Mouse (Mus musculus): ENCODE data around the gene Tcf12.

Gene Tcf12

DNA sequence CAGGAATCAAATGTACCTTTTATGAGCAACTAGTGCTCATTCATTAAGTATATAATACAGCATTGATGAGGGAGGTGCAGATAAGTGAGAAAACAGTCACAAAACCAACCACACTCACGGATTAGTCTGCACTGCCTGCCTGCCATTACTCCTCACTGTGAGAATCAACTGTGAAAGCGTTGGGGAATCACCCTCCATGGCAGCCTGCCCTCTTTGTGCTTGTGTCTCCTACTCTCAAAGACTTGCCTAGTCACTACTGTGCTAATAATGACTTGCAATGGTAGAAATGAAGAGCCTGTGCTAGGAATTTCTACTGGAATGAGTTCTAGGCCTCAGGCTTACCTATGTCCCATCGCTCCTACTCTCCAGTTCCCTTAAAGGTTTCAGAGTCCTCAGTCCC is 233.8 kb downstream of the Tcf12 start:
- in situ Hi-C loops (cut with MboI; ENCODE audit: low pct_unique_long_range_greater_than_20kb in 1 of 2, low sequenced_read_pairs in 2 of 2, unreplicated experiment in 1 of 2), result no loop called here

DNA sequence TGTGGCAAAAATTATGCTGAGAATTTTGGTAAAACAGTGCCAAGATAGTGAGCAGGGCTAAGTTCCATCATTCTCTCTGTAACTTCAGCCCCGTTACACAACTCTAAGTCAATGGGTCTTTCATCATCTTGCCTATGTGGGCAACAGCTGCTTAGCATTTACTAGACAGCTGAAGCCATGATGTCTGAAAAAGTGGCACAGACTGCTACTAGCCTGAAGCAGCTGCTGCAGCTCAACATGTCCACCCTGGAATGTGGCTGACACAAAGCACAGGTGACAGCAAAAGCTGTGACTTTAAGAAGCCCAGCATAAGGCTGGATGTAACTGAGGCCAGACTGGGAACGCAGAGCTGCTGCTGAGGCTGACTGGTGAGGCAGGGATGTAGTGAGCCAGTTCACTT is 236.9 kb downstream of the Tcf12 start:
- in situ Hi-C loops (cut with MboI; ENCODE audit: low pct_unique_long_range_greater_than_20kb in 1 of 2, low sequenced_read_pairs in 2 of 2, unreplicated experiment in 1 of 2), result no loop called here

DNA sequence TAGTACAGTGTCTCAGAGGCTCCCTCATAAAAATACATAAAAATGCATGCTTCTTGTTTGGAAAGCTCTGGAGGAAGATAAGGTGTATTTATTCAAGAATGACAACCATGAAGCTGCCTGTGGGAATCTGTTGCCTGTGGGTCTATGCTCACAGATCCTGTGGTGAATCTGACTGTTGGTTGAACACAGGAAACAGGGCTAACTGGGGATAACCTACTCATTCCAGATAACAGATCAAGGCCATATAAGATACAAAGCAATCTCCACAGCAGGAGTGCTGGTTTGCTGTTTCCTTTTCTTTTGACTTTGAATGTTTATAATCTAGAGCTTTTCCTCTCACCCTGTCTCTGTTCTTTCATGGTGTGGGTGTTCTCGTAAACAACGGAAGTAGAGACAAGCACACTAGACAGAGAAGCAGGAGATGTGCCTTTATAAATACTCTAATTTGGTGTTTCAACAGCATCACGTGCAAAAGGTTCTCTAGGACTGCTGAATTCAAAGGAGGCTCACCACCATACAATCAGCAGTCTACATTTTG is 237.6 kb downstream of the Tcf12 start:
- in situ Hi-C loops (cut with MboI; ENCODE audit: low pct_unique_long_range_greater_than_20kb in 1 of 2, low sequenced_read_pairs in 2 of 2, unreplicated experiment in 1 of 2), result no loop called here

DNA sequence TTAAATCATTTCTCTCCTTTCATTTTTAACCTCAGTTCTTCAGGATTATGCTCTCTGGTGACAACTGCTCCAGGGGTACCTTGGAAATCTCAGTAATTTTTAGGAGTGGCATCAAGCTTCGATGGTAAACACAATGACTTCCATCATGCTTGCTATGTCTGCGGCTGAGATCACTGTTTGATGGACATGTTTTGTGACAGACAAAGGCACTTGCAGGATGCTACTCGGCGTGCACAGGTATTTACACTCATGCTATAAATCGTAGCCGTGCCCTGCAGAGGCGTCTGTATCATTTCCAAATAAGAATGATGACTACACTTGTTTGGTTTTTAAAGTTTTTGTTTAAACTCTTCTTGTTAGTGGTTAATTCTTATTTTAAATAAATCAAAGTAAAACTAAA is 248.3 kb downstream of the Tcf12 start:
- in situ Hi-C loops (cut with MboI; ENCODE audit: low pct_unique_long_range_greater_than_20kb in 1 of 2, low sequenced_read_pairs in 2 of 2, unreplicated experiment in 1 of 2), result no loop called here

DNA sequence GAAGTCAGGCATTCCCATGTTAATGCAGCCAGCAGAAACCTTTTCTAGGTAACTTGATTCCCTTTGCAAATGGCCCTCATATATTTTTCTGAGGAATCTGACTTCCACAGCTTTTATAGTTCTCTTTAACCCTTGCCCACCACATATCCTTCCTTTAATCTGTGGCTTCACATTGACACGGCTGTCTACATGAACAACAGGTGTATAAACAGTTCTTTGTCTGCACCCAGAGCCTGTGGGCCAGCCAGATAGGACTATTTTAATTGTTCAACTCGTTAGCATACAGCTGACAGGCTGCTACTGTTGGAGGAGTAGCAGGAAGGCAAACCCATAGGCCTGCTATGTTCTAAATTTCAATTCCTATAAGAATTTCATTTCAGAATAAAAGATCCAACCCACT is 250.0 kb downstream of the Tcf12 start:
- in situ Hi-C loops (cut with MboI; ENCODE audit: low pct_unique_long_range_greater_than_20kb in 1 of 2, low sequenced_read_pairs in 2 of 2, unreplicated experiment in 1 of 2), result no loop called here

DNA sequence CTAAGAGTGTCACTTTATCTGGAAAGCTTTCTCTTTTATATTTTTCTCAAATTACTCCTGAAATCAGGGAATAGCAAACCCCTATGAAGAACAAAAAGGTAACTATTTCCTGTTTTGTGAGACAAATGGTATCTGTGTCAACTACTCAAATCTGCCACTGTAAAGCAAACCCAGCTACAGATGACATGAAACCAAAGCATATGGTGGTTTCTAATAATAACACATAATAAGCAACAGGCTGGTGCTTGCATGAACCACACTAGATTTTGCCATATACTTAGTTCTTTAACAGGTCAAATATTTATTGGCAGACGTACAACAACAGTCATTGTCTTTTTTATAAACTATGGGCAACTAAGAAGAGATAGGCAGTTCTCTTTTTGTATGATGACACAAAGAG is 253.7 kb downstream of the Tcf12 start:
- in situ Hi-C loops (cut with MboI; ENCODE audit: low pct_unique_long_range_greater_than_20kb in 1 of 2, low sequenced_read_pairs in 2 of 2, unreplicated experiment in 1 of 2), result no loop called here

DNA sequence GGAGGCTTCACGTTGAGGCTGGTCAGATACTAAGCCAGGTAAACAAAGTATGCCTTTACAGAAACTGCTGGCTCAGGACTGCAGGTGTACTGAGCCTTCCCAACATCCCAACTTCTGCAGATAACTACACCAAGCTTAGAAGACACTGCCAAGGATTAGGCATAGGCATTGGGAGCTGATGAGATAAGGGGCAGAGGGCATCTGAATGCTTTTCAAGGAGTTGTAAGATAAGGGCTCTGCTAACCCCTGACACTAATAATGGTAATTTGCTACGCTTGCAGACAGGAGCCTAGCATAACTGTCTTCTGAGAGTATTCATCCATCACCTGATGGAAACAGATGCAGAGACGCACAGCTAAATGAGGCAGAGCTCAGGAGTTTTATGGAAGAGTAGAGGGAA is 257.8 kb downstream of the Tcf12 start:
- in situ Hi-C loops (cut with MboI; ENCODE audit: low pct_unique_long_range_greater_than_20kb in 1 of 2, low sequenced_read_pairs in 2 of 2, unreplicated experiment in 1 of 2), result no loop called here

DNA sequence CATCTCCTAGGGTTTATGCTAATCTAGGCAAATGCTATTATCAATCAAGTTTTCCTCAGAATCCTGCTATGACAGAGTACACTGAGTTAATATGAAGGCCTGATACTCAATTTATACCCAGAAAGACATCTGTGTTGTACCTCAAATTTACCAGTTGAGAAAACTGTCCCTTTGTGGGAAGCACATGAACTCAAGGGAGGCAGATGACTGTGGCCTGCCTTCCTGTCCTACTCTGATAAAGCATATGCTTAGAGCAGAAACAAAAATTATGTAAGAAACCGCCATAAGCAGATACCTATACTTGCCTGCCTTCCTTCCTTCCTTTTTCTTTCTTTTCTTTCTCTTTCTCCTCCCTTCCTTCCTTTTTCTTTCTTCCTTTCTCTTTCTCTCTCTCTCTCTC is 261.4 kb downstream of the Tcf12 start:
- in situ Hi-C loops (cut with MboI; ENCODE audit: low pct_unique_long_range_greater_than_20kb in 1 of 2, low sequenced_read_pairs in 2 of 2, unreplicated experiment in 1 of 2), result no loop called here

DNA sequence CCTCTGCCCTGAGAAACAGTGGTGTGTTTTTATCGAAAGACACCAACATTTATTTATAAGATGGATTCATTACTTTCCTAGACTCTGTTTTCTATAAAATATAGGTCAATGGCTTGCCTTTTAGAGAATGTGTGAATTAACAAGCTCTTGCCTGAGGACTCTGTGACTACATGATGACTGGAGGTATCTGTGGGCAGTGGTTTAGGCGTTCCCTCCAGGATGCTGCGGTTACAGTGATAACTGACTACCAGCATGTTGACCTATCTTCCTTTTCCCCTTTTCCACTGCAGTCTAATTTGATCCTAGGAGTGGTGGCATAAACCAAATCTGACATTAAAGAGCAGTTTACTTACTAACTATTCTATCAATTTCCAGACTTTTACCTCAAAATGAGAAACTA is 263.3 kb downstream of the Tcf12 start:
- in situ Hi-C loops (cut with MboI; ENCODE audit: low pct_unique_long_range_greater_than_20kb in 1 of 2, low sequenced_read_pairs in 2 of 2, unreplicated experiment in 1 of 2), result loop anchor here (10.0 to 25.0 kb wide), 3 partner anchors 339 to 564 kb away; no protein-coding TSS in a partner anchor

DNA sequence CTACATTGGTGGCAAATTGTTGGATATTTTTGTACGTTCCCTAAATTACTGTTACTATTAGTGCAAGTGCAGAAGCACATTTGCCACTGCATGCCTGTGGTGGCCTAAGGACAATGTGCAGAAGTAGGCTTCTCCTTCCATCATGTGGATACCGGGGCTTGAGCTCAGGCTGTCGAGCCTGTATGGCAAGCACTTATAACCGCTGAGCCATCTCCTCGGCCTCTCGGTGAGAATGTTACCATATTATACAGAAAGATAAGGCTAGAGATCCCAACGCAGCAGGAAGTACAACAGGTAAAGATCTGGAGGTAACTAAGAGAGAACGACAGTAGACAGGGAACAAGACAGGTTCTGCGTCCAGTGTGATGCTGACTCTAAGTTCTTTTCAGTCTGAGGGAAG is 263.8 kb downstream of the Tcf12 start:
- in situ Hi-C loops (cut with MboI; ENCODE audit: low pct_unique_long_range_greater_than_20kb in 1 of 2, low sequenced_read_pairs in 2 of 2, unreplicated experiment in 1 of 2), result loop anchor here (10.0 to 25.0 kb wide), 3 partner anchors 339 to 564 kb away; no protein-coding TSS in a partner anchor

DNA sequence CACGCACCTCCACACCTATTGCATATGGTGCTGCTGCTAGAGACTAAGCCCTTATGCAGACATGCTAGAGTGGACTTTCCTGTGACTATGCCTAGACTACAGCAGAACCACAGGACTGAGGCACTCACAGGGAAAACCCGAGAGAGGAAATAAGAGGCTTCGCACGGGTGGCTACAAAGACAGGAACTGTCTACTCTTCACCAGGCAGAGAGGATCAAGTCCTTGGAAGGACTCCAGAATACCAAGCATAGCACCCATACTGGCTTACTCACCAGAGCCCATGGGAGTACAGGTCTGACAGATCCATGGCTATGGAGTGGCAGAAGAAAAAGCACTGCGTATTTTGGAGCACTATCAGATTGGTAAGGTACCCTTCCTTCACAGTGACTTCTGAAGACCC is 269.8 kb downstream of the Tcf12 start:
- in situ Hi-C loops (cut with MboI; ENCODE audit: low pct_unique_long_range_greater_than_20kb in 1 of 2, low sequenced_read_pairs in 2 of 2, unreplicated experiment in 1 of 2), result loop anchor here (10.0 to 25.0 kb wide), 3 partner anchors 345 to 570 kb away; no protein-coding TSS in a partner anchor

DNA sequence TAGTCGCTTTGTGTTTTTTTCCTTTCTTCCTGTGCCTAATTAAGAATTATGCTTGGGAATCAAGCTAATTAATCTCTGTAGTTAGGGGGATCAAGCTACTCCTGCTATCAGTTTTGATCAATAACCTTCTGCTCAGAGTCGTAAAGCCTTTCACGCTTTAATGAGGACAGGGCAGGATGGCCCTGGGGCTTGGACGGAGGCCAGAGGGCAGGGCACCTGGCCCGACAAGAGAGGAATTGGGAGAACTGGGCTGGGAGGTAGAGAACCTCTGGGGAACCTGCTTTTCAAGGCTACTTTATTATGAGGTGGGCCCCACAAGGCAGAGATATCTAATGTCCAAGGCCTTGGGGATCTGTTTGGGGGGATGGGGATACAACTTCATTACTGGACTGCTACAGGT is 274.3 kb downstream of the Tcf12 start:
- in situ Hi-C loops (cut with MboI; ENCODE audit: low pct_unique_long_range_greater_than_20kb in 1 of 2, low sequenced_read_pairs in 2 of 2, unreplicated experiment in 1 of 2), result loop anchor here (25.0 kb wide), 2 partner anchors 350 to 575 kb away; no protein-coding TSS in a partner anchor

DNA sequence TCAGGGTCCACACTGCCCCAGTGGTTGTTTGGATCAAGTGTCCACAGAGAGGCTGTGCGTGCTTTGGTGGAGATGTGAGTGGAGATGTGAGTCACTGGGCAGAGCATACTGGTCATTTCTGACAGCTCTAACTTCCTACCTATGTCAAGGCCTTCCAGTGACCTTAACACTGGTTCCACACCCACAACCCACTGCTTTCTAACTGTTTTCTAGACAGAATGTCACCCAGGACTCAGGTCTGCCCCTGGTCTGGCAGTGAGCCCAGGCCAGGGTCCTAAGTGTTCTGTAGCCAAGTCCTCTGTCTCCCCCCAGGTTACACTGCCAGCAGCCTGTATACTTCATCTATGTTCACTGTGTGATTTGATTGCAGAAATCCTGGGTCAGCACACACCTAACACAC is 275.3 kb downstream of the Tcf12 start:
- in situ Hi-C loops (cut with MboI; ENCODE audit: low pct_unique_long_range_greater_than_20kb in 1 of 2, low sequenced_read_pairs in 2 of 2, unreplicated experiment in 1 of 2), result loop anchor here (25.0 kb wide), 2 partner anchors 351 to 576 kb away; no protein-coding TSS in a partner anchor

DNA sequence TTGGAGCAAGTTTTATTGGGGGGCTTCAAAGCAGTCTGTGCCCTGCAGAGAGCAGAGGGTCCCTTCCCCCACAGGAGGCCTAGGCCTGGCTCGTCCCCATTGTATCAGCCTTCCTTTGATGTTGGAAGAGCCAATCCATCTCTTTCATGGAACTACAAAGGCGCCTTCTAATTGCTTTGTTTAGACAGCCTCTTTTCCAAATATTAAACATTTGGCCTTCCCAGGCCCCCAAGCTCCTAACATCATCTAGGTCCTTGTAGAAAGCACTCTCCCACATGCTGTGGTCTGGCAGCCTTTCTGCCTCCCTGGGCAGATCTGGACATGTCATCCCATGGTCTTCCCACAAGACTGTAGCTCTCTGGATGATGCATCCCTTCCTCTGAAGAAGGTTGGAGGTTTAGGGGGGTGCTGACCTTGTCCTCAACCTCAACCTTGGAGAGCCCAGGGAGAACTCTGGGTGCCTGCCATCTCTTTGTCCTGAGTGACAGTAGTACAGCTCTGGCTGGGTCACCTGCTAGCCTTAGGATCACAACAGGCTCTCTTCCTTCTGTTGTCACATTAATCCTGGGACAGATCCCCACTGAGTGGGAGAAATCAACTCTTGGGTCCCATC is 276.4 kb downstream of the Tcf12 start:
- in situ Hi-C loops (cut with MboI; ENCODE audit: low pct_unique_long_range_greater_than_20kb in 1 of 2, low sequenced_read_pairs in 2 of 2, unreplicated experiment in 1 of 2), result loop anchor here (25.0 kb wide), 2 partner anchors 352 to 577 kb away; no protein-coding TSS in a partner anchor

DNA sequence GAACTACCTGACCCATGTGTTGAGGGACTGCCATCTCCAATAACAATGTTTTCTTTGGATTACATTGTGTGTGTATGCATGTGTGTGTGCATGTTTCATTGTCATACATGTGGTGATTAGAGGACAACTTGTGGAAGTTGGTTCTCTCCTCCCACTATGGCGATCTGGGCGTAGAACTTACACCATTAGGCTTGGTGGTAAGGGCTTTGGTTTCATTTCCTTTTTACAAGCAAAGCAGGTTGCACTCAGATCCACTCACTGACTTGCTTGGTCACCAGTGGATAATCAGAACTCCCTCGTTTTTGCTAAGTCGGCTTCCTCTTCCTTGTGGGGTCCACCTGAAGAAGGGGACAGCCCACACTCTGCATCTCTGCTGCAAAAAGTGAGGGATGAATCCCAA is 277.0 kb downstream of the Tcf12 start:
- in situ Hi-C loops (cut with MboI; ENCODE audit: low pct_unique_long_range_greater_than_20kb in 1 of 2, low sequenced_read_pairs in 2 of 2, unreplicated experiment in 1 of 2), result loop anchor here (25.0 kb wide), 2 partner anchors 353 to 578 kb away; no protein-coding TSS in a partner anchor

DNA sequence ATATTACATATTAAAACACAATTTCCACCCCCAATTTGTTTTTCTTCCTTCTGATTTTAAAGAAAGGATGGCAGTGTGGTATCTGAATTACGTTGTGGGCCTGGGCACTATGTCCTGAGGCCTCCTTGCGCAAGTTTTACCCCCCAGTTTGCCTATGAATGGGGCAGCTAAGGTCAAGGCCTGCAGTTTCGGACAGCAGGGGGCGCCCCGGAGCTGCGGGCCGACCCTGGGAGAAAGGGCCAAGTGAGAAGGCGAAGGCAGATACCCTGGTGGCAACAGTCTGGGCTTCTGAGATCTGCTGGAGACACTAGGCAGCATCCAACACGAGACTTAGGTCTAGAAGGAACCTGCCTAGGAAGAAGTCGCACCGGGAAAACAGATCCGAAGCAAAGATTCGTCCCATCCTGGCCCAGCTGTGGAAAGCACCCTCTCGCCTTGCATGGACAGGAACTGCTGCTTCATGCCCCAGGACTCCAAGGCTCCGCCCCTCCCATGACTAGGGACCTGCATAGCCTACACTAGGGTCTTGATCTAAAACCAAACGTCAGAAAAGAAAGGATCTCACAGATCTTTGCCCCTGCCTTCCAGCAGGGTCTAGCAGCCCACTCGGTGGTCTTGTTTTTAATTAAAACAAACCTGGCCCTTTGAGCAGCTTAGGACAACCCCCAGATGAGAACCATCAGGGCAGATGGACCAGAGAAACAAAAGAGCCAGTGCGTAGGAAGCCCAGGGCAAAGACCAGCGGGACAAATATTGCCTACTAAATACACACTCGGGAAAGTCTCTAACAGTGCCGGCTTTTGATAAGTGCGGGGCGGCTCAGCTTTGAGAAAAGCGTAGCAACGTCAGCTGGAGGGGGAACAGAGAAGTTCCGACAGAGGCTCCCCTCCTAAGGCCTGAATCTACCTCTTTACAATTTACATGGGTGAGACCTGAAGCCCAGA is 279.6 kb downstream of the Tcf12 start:
- in situ Hi-C loops (cut with MboI; ENCODE audit: low pct_unique_long_range_greater_than_20kb in 1 of 2, low sequenced_read_pairs in 2 of 2, unreplicated experiment in 1 of 2), result loop anchor here (25.0 kb wide), 2 partner anchors 355 to 580 kb away; no protein-coding TSS in a partner anchor

DNA sequence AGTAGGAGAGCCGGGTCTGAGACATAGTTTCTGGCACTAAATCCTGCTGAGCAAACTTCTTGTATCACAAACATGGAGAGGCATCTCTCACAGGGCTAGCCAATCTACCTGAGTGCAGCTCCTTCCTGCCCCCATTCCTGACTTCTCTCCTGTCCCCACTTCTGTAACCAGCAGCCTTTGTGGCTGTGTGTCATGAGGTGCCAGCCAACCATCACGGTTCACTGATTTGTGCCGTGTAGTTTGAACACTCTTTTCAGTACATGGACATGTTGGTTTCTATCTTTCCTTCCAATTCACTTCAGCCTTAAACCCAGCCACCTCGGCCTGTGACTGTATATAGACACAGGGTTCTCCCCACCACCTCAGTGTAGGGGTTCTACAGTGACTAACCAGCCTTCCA is 280.7 kb downstream of the Tcf12 start:
- in situ Hi-C loops (cut with MboI; ENCODE audit: low pct_unique_long_range_greater_than_20kb in 1 of 2, low sequenced_read_pairs in 2 of 2, unreplicated experiment in 1 of 2), result loop anchor here (25.0 kb wide), 2 partner anchors 356 to 581 kb away; no protein-coding TSS in a partner anchor

DNA sequence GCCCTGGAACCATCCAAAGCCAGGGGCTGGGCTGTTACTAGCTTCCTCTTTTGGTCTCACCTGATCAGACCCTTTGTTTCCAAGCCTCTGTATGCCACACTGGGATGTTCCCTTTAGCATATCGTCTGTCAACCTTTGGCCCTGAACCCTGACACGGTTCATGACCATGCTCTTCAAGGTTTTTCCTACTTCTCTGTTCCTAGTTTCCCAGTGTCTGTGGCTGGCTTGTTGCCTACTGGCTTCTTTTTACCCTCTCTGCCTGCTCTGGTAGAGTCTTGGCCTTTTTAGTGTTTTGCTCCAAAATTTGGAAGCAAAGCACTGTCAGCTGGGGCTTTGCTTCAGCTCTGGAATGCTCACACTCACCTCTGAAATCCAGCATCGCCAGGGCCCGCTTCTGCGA is 281.3 kb downstream of the Tcf12 start:
- in situ Hi-C loops (cut with MboI; ENCODE audit: low pct_unique_long_range_greater_than_20kb in 1 of 2, low sequenced_read_pairs in 2 of 2, unreplicated experiment in 1 of 2), result loop anchor here (25.0 kb wide), 2 partner anchors 357 to 582 kb away; no protein-coding TSS in a partner anchor

DNA sequence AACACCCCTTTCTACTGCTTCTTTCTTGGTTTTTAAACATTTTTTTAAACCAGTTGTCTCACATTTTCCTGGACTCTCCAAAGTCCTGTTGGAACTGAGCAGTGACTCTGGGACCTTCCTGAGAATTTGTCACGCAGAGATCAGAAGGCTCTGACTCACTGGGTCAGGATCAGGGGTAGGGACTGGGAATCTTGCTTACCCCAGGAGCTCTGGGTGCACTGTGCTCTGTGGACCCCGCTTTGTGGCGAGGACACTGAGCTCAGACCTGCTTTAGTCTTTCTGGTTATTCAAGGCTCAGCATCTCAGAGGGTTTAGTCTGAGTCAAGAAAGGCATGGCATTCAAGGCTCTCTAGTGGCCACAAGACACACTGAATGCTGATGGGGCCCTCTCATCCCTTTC is 281.9 kb downstream of the Tcf12 start:
- in situ Hi-C loops (cut with MboI; ENCODE audit: low pct_unique_long_range_greater_than_20kb in 1 of 2, low sequenced_read_pairs in 2 of 2, unreplicated experiment in 1 of 2), result loop anchor here (25.0 kb wide), 2 partner anchors 358 to 583 kb away; no protein-coding TSS in a partner anchor
